Mouse (Mus musculus) urinary bladder, postnatal 10 days (tissue): ENCODE measurements around the gene Inpp4b.
"Not testable (repeated sequence)": the region's sequence is repeated elsewhere in the genome, so short reads cannot be mapped to it uniquely, and the experiment has no call there.

Experiments used
- DNase-seq: peaks from one replicate; pipeline ENCODE4 v3.0.0; 2022; ENCODE audit warnings: low spot score

The Inpp4b gene

GRCm38 (mm10) chr8:81996239-81996638, 653.9 kb downstream of the Inpp4b start:
- DNase-seq = no peak

DNA sequence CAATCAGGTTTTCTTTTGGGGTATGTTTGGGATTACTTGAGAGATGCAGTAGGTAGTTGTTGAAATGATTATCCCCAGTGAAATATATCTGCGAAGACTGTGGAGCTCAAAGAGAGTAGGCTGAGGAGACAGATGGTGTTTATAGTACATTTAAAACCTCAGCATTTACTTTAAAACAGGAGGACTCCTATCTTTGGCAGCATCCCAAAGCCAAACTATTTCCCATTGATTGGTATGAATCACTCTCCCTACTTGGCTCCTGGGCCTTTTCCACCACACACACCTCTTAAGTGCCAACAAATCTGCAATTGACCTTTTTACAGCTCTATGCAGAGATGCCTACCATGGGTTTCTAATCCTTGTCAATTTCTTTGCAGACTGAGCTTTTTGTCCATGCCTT, 654.5 kb downstream of the Inpp4b start:
- DNase-seq = no peak

DNA sequence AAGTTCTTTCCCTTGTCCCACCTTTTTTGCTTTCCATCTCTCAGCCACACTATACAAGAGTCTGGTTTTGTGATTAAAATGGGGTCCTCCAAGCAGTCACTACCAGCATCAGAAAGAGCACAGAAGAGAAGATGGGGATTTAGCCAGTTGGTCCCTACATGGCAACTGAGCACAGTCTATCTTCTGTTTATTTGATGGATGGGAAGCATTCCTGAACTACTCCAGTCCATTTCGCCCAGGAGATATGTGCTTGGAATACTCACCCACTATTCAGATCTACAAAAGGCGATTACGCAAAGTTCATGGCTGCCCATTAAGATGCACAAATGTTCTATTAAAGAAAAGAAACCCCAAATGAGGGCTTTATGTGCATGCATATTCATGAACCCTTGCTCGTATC, 661.8 kb downstream of the Inpp4b start:
- DNase-seq = no peak

GRCm38 (mm10) chr8:82005466-82005865, 663.1 kb downstream of the Inpp4b start:
- no peak for DNase-seq

- DNase-seq = no peak
Observed at GRCm38 (mm10) chr8:82017792-82018191, 675.4 kb downstream of the Inpp4b start.

GRCm38 (mm10) chr8:82027401-82027800, 685.0 kb downstream of the Inpp4b start:
- no peak for DNase-seq

- no peak for DNase-seq
Observed at GRCm38 (mm10) chr8:82028896-82029295, 686.5 kb downstream of the Inpp4b start.

- DNase-seq = not testable (repeated sequence)
Observed at GRCm38 (mm10) chr8:82032035-82032434, 689.7 kb downstream of the Inpp4b start.

DNA sequence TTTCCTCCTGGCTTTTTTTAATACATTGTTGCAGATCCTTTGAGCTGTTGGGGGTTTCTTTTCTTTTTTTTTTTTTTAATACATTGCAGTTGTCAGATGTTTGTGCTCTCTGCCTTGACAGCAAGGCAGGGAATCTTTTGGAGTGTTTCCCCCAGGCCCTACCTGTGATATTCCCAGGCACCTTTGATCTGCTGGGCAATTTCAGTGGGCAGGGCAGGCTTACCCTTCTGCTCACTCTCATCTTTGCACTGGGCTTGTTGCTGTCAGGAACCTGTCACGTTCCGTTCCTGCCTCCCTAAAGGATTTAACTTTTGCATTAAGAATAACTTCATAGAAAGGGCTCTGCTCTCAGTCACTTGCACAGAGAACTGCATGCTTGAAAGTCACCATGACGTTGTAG, 711.7 kb downstream of the Inpp4b start:
- DNase-seq = no peak

DNA sequence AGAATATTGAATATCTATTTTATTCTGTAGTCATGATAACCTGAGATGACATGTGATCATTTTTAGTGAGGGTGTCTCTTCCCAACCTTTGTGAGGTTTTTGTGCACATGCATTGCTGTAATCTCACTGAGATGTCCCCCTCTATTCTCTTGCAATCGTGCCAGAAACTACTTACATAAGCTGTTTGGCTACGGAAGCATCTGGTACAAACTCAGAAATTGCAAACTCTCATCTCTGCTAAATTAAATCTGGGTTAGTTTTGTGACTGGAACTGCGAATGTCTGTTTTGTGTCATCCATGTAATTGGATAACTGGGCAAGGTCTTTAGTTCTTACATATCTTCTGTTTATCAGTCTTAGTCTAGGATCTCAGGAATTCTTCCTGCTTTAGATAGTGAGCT, 725.3 kb downstream of the Inpp4b start:
- DNase-seq = no peak

DNA sequence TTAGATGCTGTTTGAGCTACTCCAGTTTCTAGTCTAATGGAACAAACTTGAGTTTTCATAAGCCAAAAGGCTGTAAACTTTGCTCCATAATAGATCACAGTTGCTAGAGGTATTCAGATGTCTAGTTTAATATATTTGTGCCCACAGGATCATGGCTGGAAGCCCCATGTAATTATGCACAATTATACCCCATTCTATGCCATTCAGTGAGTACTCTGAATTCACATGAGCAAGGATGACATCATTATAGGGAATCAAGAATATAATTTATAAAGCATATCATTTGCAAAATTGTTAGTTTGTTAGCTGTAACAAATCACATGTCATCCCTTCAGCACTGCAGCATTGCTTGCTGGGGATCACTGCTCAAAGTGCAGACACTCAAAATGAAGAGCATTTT, 736.9 kb downstream of the Inpp4b start:
- no peak for DNase-seq

DNA sequence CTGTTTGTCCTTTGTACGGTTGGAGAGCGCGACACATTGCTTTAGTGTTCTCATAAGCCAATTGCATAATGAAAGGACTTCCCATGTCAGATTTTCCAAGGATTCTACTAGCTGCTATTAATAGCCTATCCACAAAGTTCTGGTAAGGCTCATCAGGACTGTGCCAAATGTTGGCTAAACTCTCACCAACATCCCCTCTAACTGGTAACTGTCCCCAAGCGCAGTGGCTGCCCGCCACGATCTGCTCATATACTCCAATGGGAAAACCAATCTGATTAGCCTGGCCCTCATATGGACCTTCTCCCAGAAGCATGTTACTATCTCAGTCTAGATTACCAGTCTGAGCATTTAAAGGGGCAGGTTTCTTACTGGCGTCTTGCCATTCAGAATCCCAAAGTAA, 744.3 kb downstream of the Inpp4b start:
- not testable (repeated sequence) for DNase-seq

DNA sequence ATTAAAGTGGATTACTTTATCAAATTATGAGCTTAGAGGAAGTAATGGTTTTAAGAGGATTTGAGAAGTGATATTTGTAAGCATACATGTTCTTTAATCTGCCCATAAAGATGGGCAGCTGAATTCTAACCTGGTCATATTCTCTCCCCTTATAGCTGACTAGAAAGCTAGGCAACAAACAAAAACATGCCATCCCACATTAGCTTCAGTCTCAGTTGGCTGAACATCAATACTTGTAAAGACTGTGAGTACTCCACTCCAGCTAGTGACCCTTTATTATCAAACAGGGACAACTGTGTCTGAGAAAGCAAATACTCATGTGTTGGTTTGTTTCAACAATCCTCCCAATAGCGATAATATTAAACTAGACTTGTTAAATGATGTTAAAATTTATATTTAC, 748.5 kb downstream of the Inpp4b start:
- DNase-seq = no peak

- DNase-seq = no peak
Observed at GRCm38 (mm10) chr8:82093274-82093673, 750.9 kb downstream of the Inpp4b start.

DNA sequence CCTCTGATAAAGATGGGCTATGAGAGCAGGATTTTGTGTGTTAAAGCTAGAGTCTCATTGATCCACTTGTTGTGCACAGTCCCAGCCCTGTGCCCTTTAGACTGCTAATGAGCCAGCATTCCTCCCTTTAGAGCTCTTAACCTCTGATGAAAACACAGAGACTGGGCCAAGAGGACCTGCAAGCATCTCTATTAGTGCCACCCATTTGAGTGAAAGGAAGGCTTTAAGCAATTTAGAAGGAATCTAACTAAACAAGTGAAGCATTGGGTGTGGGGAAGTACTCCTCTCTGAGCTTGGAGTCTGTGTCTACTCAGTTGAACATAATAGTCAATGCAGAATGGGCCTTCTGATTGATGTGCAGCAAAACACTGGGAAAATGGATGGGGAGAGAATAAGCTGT, 762.2 kb downstream of the Inpp4b start:
- no peak for DNase-seq

DNA sequence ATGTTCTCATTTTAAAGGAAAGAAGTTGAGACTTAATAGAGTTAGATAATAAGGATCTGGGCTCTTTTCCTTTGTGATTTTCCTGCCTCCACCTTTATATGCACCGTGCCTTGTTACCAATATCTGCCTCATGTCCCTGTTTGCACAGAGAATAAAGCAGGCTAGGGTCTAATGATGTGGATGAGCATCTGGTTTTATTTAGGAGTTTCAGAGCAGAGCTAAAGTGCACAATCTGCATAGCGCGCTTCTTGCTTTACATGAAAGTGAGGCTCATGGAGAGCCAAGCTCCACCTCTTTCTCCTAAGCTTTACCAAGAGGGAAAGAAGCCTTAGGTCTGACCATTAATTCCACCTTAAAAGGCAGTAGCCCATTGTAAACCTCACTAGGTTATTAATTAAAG, 763.8 kb downstream of the Inpp4b start:
- no peak for DNase-seq

GRCm38 (mm10) chr8:82150272-82150671, 807.9 kb downstream of the Inpp4b start:
- DNase-seq = no peak

DNA sequence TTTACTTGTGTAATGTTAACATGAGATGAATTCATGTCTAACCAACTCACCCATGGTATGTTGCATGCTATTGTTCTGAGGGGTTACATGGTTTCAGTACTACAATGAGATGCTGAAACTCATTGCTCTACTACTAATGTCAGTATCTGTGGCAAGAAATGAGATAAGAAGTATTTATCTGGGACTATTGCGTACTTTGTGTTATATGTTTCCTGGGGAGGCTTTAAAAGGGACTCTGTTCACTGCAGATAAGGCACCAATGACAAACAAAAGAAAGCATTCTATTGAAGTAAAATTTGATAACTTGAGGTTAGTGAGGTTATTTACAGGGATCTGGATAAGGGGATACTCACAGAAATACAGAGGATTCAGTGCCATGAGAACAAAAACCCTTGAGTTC, 815.6 kb downstream of the Inpp4b start:
- DNase-seq = no peak
